Mouse (Mus musculus) T-cell, adult 66 days (primary cell): Measurements from ENCODE around the gene Sva. TPM values are rescaled to one million over a fixed set of nuclear protein-coding genes. Genes with fewer than 3 reads are reported as not detected.

Source experiments
- total RNA-seq, 2 experiments: library from RNA; stranded (reverse); gene quantifications; 3 replicates in 1 of 2; 4 replicates in 1 of 2; pipeline ENCODE4 v1.2.4; 2023

Sva gene
- not detected for total RNA-seq

DNA sequence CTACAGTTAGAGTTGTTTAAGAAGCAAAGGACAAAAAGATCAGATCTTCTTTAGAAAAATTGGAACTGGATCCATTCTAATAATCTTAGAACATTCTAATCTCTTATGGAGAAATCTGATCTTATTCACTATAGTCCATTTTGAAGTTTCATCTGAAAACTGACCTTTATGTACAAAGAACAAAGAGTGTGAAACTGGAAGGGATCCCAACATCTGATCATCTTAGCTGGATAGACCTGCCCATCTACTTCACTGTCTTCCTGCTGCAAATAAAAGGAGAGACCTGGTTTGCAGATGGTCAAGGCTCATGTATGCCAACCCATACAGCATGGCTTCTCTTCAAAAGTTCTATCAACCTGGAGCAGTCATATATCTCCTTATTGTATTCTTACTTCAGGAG, at the start of gene Sva:
TSS of gene Sva (plus strand) at position 301 of the 400 bp plus-strand sequence.

Other genes starting within 250 kb of the Sva start
- gene Pip, start 190.9 kb upstream of the Sva start, total RNA-seq: not detected
- not detected for gene Sval2, start 185.4 kb upstream of the Sva start, total RNA-seq
- not detected for gene Sval1, start 86.8 kb upstream of the Sva start, total RNA-seq
- not detected for gene Sval3, start 70.3 kb upstream of the Sva start, total RNA-seq
- not detected for gene Tas2r139, start 102.5 kb downstream of the Sva start, total RNA-seq
- gene Tas2r144, start 176.9 kb downstream of the Sva start, total RNA-seq: not detected
- 10 to 100 TPM in 1 of 2 experiments, 1 to 10 TPM in 1; 7.4 to 11.6 TPM for gene Gstk1, start 207.5 kb downstream of the Sva start, total RNA-seq
- not detected for gene Tmem139, start 223.6 kb downstream of the Sva start, total RNA-seq
- 100 to 1,000 TPM; 102 to 106 TPM for gene Casp2, start 226.6 kb downstream of the Sva start, total RNA-seq
- gene Clcn1, start 248.3 kb downstream of the Sva start, total RNA-seq: 1 to 10 TPM; 1.4 to 1.5 TPM